Mouse (Mus musculus): ENCODE data around the gene Twf2. TPM values are rescaled to one million over a fixed set of nuclear protein-coding genes. Genes with fewer than 3 reads are reported as not detected.
A peak's percentile ranks its signal among the peaks of the same experiment; 100 is the strongest.

The Twf2 gene
- total and polyA plus RNA-seq, 2 experiments from 2014 or later, result 50.9 to 63.1 TPM

DNA sequence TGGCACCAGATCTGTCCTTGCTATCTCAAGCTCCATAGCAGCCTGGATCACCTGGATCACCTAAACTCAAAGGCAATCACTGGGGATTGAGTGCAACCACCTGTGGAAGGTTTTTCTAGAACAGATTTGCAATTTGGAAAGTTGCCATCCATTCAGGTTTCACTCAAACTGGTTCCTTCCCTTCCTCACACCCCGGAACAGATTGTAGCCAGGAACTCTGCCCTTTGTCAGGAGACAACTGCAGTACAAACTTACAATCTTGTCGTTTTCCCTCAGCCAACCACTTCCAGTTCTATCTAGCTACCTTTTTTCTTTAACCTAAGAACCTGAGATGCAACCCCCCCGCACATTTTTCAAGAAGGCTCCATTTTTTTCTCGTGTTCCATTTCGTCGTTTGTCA, 33.0 kb upstream of the Twf2 start:
- ATAC-seq, result no peak

DNA sequence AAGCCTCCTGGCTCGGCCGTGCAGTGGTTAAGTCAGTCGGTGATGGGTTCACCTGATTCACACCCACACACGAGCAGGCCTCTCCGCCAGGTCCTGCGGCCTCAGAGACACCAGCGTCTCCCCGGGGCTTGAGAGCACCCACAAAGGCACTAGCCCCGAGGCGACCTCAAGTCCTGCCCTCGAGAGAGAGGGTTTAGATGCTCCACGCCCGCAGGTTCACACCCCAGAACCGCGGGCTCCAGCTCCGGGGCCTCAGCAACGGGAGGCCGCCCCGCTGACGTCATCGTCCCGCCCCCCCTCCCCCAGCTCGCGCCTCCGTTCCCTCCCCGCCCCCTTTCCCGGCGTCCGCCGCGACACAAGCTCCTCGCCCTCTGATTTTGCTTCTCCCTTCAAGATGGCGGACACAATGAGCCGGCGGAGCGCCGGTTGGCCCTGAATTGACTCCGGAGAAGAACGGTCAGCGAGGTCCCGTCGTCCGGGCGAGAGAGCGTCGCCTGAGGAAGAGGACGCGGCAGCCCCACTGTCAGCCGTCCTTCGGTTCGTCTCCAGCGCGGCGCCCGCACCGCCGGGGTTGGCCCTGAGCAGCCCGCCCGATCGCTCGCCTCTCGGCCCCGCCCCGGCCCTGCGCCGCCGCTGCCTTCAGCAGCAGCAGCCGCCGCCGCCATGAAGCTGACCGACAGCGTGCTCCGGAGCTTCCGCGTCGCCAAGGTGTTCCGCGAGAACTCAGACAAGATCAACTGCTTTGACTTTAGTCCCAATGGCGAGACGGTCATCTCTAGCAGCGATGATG, 32.2 kb upstream of the Twf2 start, which contains the start of gene Wdr82:
Gene Wdr82 (plus strand): TSS at position 373 of the 790 bp plus-strand sequence.
- H3K4me3 ChIP-seq (ENCODE audit: low read depth, low read length), result peak within 1 kb of the TSS; percentile 93
- H3K4me2 ChIP-seq (ENCODE audit: low read depth), result peak within 1 kb of the TSS; percentile 70
- 0% methylated on average over 67 of the region's 81 CpGs for WGBS
- H3K27me3 ChIP-seq (ENCODE audit: insufficient read depth, low read length), result no peaks in the 10 kb centered on the region
- H3K9ac ChIP-seq, result peak within 1 kb of the TSS; percentile 98
- ATAC-seq, result peak; percentile 94
- H3K36me3 ChIP-seq (ENCODE audit: insufficient read depth), result no peaks in the 10 kb centered on the region
- peaks cover 30% of the 10 kb centered on the region for H3K4me1 ChIP-seq (ENCODE audit: insufficient read depth)
- peak within 1 kb of the TSS; percentile 98 for H3K27ac ChIP-seq (ENCODE audit: low read depth, low read length)
- TF ChIP-seq CTCF (IDR thresholded peaks at IDR 0.05; ENCODE audit: low read depth), result no peak
- no peaks in the 10 kb centered on the region for H3K9me3 ChIP-seq (ENCODE audit: low read length)
- peak; percentile 94 for DNase-seq

More for the DNA sequence above, 33.0 kb upstream of the Twf2 start:
- Histone ChIP-seq H3K36me3 (ENCODE audit: insufficient read depth) (no peaks in the 10 kb centered on the region), H3K27ac (ENCODE audit: low read depth, low read length) (no peak overlapping the region), H3K4me1 (ENCODE audit: insufficient read depth) (peaks cover 30% of the 10 kb centered on the region), H3K4me2 (ENCODE audit: low read depth) (peak overlapping the region; percentile 70), H3K9ac (peak overlapping the region; percentile 98), H3K9me3 (ENCODE audit: low read length) (no peaks in the 10 kb centered on the region), H3K4me3 (ENCODE audit: low read depth, low read length) (peak overlapping the region; percentile 93; the same call in 1 of the 2 replicates), H3K27me3 (ENCODE audit: insufficient read depth, low read length) (no peaks in the 10 kb centered on the region)
- no peak for TF ChIP-seq CTCF (IDR thresholded peaks at IDR 0.05; ENCODE audit: low read depth)
- no peak for DNase-seq
- 32% methylated on average over 6 of the region's 6 CpGs for whole genome bisulfite sequencing

DNA sequence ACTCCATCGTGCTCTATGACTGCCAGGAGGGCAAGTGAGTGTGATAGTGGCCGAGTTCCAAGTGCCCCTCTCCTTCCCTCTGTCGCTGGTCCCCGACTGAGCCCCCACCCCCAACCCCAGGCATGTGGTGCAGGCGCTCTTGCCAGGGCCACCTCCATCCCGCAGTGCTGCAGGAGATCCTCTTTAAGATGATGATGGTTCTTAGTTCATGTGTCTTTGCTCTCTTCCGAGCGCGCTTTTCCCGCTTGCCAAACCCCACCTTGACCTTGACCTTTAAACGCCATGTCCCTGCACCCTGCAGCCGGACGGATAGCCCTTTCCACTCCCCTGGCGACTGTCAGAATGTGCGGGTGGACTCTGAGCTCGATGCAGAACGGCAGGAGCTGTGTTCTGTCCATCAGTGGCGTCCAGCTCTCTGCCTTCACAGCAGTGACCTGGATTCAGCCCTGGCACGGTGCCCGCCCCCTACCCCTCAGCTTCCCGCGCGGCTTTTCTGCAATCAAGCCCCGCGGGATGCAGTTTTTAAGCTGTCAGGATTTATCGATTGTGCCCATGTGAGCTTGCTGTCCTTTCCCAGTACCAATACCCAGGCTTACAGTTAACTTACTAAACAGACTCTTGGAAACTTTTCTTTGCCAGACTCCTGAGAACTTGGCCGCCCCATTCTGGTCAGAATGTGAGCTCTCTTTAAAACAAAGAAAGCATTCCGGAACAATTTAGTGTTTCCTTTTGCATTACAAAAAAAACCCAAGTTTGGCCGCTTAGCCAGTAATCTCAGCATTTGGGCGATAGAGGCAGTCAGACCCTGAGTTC, 31.4 kb upstream of the Twf2 start:
- H3K9ac ChIP-seq, result peak overlapping the region; percentile 98
- H3K4me3 ChIP-seq (ENCODE audit: low read depth, low read length), result peak overlapping the region; percentile 93
- peaks cover 30% of the 10 kb centered on the region for H3K4me1 ChIP-seq (ENCODE audit: insufficient read depth)
- no peak for TF ChIP-seq CTCF (IDR thresholded peaks at IDR 0.05; ENCODE audit: low read depth)
- H3K27ac ChIP-seq (ENCODE audit: low read depth, low read length), result peak overlapping the region; percentile 98
- H3K9me3 ChIP-seq (ENCODE audit: low read length), result no peaks in the 10 kb centered on the region
- ATAC-seq, result peak; percentile 67
- peaks cover 3% of the 10 kb centered on the region; the same call in 1 of the 2 replicates for H3K36me3 ChIP-seq (ENCODE audit: insufficient read depth)
- peak overlapping the region; percentile 70 for H3K4me2 ChIP-seq (ENCODE audit: low read depth)
- no peaks in the 10 kb centered on the region for H3K27me3 ChIP-seq (ENCODE audit: insufficient read depth, low read length)
- 1% methylated on average over 30 of the region's 30 CpGs for WGBS
- DNase-seq, result peak; percentile 56

DNA sequence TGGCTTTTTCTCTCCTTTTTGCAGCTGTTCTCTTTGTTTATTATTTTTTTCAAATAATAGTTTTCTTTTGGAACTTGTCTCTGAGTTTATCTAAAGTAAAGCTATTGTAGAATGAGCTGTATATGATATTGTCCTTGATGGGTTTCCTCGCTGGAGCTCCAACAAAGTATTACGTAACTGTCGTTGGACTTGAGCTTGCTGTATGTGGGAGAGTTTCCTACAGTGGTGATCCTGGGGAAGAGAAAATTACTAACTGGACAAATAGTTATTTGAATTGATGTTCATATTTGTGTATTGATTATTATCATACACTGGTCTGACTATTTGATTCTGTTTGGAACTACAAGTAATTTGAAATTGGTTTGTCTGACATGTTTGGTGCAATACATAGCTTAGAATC, 30.4 kb upstream of the Twf2 start:
- ATAC-seq (no peak), DNase-seq (no peak)
- Histone ChIP-seq H3K27ac (ENCODE audit: low read depth, low read length) (no peak overlapping the region), H3K9ac (no peak overlapping the region), H3K4me2 (ENCODE audit: low read depth) (peak overlapping the region; percentile 70), H3K4me1 (ENCODE audit: insufficient read depth) (peaks cover 30% of the 10 kb centered on the region), H3K9me3 (ENCODE audit: low read length) (no peaks in the 10 kb centered on the region), H3K36me3 (ENCODE audit: insufficient read depth) (peaks cover 12% of the 10 kb centered on the region), H3K4me3 (ENCODE audit: low read depth, low read length) (peak overlapping the region; percentile 93), H3K27me3 (ENCODE audit: insufficient read depth, low read length) (no peaks in the 10 kb centered on the region)
- WGBS, result 5% methylated on average over 3 of the region's 3 CpGs
- TF ChIP-seq CTCF (IDR thresholded peaks at IDR 0.05; ENCODE audit: low read depth), result no peak

DNA sequence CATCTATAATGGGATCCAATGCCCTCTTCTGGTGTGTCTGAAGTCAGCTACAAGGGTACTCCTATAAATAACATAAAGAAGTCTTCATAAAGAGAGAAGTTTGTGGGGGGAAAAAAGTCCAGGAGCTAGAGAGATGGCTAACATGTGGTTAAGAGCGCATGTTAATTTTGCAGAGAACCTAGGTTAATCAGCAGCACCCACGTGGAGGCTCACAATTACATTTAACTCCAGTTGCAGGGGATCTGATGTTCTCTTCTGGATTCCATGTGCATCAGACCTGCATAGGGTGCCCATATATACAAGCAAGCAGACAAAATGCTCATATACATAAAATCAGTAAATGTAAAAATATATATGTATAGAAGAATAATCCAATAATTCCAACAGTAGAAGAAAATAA, 29.5 kb upstream of the Twf2 start:
- ATAC-seq, result no peak
- Histone ChIP-seq H3K27ac (ENCODE audit: low read depth, low read length) (no peak overlapping the region), H3K4me3 (ENCODE audit: low read depth, low read length) (peak overlapping the region; percentile 93; the same call in 1 of the 2 replicates), H3K9me3 (ENCODE audit: low read length) (no peaks in the 10 kb centered on the region), H3K4me1 (ENCODE audit: insufficient read depth) (peaks cover 30% of the 10 kb centered on the region), H3K36me3 (ENCODE audit: insufficient read depth) (peaks cover 17% of the 10 kb centered on the region), H3K9ac (no peak overlapping the region), H3K4me2 (ENCODE audit: low read depth) (peak overlapping the region; percentile 70), H3K27me3 (ENCODE audit: insufficient read depth, low read length) (no peaks in the 10 kb centered on the region)
- DNase-seq, result no peak
- 50% methylated on average over 2 of the region's 2 CpGs for WGBS
- TF ChIP-seq CTCF (IDR thresholded peaks at IDR 0.05; ENCODE audit: low read depth), result 0 out of 2 replicates have a peak, but pooled peaks have one; percentile 3

DNA sequence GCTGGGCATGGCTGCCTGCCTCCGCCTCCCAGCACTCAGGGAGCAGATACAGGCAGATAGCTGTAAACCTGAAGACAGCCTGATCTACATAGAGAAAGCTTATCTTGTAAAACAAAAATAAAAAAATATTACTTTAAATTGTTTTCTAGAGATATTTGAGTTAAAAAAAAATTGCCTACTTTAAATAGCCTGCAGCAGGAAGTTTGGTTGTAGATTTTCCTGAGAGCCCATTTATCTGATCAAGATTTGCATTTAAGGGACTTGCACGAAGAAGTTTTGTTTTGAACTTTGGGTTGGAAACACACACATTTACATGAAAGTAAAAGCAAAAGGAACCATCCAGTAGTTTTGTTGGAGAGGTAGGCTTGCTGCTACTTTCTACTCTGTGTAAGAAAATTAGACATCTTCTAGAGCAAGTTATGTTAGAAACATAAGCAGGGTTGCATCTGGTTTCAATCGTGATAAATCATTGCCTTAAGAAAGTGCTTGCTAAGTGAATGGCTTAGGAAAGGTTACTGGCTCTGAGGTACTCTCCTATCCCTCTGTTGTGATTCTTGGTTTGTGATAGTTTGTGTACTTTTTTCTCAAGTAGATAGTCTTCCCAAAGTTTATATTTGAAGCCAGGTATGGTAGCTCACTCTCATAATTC, 27.2 kb upstream of the Twf2 start:
- H3K9ac ChIP-seq, result no peak overlapping the region
- H3K4me2 ChIP-seq (ENCODE audit: low read depth), result no peak overlapping the region
- 79% methylated on average over 3 of the region's 3 CpGs for WGBS
- H3K4me1 ChIP-seq (ENCODE audit: insufficient read depth), result peaks cover 25% of the 10 kb centered on the region
- no peak overlapping the region for H3K27ac ChIP-seq (ENCODE audit: low read depth, low read length)
- H3K9me3 ChIP-seq (ENCODE audit: low read length), result no peaks in the 10 kb centered on the region
- no peak for DNase-seq
- H3K27me3 ChIP-seq (ENCODE audit: insufficient read depth, low read length), result no peaks in the 10 kb centered on the region
- no peak for TF ChIP-seq CTCF (IDR thresholded peaks at IDR 0.05; ENCODE audit: low read depth)
- H3K36me3 ChIP-seq (ENCODE audit: insufficient read depth), result peaks cover 33% of the 10 kb centered on the region
- H3K4me3 ChIP-seq (ENCODE audit: low read depth, low read length), result no peak overlapping the region
- ATAC-seq, result no peak
